Mouse (Mus musculus) brain, adult 10 weeks (tissue): Measurements from ENCODE around the gene Il19. TPM values are rescaled to one million over a fixed set of nuclear protein-coding genes. Genes with fewer than 3 reads are reported as not detected.

Experiments
- polyA plus RNA-seq: library from polyadenylated mRNA; stranded (reverse); fragments of 350-450 nt; fragmentation: Illumina TruSeq; extraction: RNeasy Lipid Tissue Mini Kit (QIAGEN cat#74804); gene quantifications from one replicate; pipeline ENCODE4 v1.2.3, GENCODE M21; 2015; ENCODE audit warnings: low read depth, low replicate concordance

Gene Il19
- not detected for polyA plus RNA-seq

GRCm38 (mm10) chr1:130940065-130940687, at the start of gene Il19:
Il19 (minus strand) TSS chr1:130940115.

DNA sequence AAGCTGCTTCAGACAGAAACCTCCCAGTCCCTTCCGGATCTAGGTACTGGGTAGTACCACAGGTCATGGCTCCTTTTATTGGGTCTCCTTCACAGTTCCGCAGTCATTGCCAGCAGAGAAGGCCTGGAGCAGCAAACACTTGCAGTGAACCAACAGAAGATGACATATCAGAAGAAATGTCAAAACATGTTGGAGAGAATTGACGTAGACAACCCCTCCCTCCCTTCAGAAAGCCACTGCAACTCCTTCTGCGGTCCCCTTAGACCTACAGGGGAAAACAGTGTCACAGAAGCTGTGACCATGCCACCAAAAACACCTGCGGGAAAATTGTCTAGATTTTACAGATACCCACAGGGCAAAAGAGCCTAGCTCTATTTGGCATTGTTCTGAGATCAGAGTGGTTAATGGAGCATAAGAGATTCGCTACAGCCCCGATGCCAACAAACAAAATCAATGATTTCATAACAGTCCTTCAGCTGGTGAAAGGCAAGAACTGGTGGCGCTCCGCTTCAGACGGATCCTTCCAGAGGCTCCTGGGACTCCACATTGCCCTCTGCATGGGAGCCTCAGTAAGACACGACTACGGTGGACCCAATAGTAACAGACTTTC, 28.4 kb downstream of the Il19 start, which contains the start of gene Il20:
TSS of gene Il20 (minus strand) at position 51 of the 610 bp plus-strand sequence.

GRCm38 (mm10) chr1:130887354-130887753, 52.6 kb downstream of the Il19 start, which contains the start of gene Il24:
Il24 (minus strand) TSS chr1:130887454.

Other genes with a start within 250 kb of the Il19 start
- not detected for gene Gm29427, start 224.3 kb downstream of the Il19 start, polyA plus RNA-seq
- 8.1 TPM for gene Yod1, start 222.8 kb downstream of the Il19 start, polyA plus RNA-seq
- 29.6 TPM for gene Pfkfb2, start 210.9 kb downstream of the Il19 start, polyA plus RNA-seq
- 1.8 TPM for gene AA986860, start 208.1 kb downstream of the Il19 start, polyA plus RNA-seq
- gene Fcamr, start 139.2 kb downstream of the Il19 start, polyA plus RNA-seq: not detected
- 0.15 TPM for gene Pigr, start 113.4 kb downstream of the Il19 start, polyA plus RNA-seq
- not detected for gene Fcmr, start 74.4 kb downstream of the Il19 start, polyA plus RNA-seq
- not detected for gene Il24, start 52.7 kb downstream of the Il19 start, polyA plus RNA-seq
- not detected for gene Il20, start 28.7 kb downstream of the Il19 start, polyA plus RNA-seq
- not detected for gene Il10, start 79.7 kb upstream of the Il19 start, polyA plus RNA-seq
- gene Mapkapk2, start 157.7 kb upstream of the Il19 start, polyA plus RNA-seq: 22.7 TPM
- gene Dyrk3, start 198.2 kb upstream of the Il19 start, polyA plus RNA-seq: 10.5 TPM
- 42.5 TPM for gene Eif2d, start 213.1 kb upstream of the Il19 start, polyA plus RNA-seq